Mouse (Mus musculus): ENCODE measurements around the gene 1700056E22Rik. TPM values are rescaled to one million over a fixed set of nuclear protein-coding genes. Genes with fewer than 3 reads are reported as not detected.

Gene 1700056E22Rik
- polyA plus RNA-seq, 1 experiment from 2014 or later = 1.8 TPM

DNA sequence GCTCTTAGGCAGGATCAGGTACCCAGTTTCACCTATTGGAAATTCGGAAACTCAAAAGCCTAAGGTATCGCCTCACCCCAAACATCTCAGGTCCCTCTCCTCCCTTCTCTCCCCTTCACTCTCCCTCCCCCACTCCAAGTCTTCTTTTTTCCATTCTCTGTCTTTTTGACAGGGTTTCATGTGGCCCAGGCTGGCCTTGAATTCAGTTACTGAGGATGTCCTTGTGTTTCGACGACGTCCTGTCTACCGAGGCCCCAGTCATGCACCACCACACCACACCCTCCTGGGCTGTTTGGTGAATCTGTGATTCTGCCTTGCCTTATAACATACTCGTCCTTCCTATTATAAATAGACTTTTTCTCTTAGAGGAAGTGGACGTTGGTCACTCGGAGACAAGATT lies 13.7 kb upstream of the 1700056E22Rik start:
- 88% methylated on average over 9 of the region's 9 CpGs for WGBS
- no peak for ATAC-seq (ENCODE audit: low FRiP score, low read depth)

DNA sequence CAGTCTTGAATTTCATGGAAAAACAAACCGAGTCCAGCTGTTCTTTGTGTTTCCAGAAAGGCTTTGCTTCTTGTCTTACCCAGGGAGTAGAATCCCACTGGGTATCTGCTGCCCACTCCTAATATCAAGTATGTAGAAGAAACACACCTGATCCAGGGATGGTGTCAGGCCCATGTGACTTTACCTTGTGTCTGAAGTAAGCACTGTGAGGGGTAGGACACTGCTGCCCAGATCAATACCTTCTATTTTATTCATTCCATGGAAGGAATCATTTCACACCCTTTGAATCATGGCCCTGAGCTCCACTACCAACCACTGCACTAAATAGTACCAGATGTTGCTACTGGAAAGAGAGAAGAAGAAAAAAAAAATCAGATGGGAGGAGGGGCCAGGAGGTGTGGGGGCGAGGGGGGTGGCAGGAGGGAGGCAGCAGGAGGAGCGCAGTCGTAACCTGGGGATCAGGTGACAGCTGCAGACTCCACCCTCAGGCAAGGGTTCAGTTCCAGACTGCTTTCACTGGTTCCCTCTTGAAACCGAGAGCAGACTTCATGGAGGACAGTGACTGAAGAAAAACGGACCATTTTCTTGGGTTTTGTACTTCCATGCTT lies 12.1 kb upstream of the 1700056E22Rik start:
- Histone ChIP-seq H3K9ac (no peak overlapping the region), H3K36me3 (no peaks in the 10 kb centered on the region), H3K9me3 (no peaks in the 10 kb centered on the region), H3K27me3 (no peaks in the 10 kb centered on the region), H3K27ac (no peak overlapping the region; the same call in 1 of the 2 replicates), H3K4me1 (peaks cover 36% of the 10 kb centered on the region), H3K4me2 (replicated peaks) (0 out of 2 replicates have a peak overlapping the region, but pooled peaks have one; percentile 9), H3K4me3 (no peak overlapping the region)
- 9% methylated on average over 6 of the region's 6 CpGs for WGBS
- peak; percentile 67; the same call in 1 of the 2 replicates for ATAC-seq (ENCODE audit: low FRiP score, low read depth)

More for the DNA sequence above, 13.7 kb upstream of the 1700056E22Rik start:
- Histone ChIP-seq H3K4me1 (peaks cover 29% of the 10 kb centered on the region), H3K4me2 (replicated peaks) (no peak overlapping the region), H3K4me3 (no peak overlapping the region), H3K27ac (no peak overlapping the region), H3K36me3 (no peaks in the 10 kb centered on the region), H3K27me3 (no peaks in the 10 kb centered on the region), H3K9me3 (no peaks in the 10 kb centered on the region), H3K9ac (no peak overlapping the region)

DNA sequence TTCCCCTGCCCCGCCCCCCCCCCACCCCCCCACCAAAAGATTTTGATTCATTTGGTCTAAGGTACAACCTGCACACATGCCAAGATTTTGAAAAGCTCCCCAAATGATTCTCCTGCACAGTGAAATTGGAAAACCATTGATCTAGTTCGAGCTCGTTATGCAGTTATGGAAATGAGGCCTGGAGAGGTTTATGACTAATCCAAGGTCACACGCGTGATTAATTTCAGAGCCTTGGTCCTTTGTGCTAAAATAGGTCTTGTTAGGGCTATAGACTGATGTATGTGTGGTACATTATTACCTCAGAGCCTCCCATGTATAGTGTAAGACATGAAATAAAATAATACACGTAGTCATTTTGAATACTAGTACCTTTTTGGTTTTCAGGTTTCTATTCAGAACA lies 9.3 kb upstream of the 1700056E22Rik start:
- Histone ChIP-seq H3K4me2 (replicated peaks) (no peak overlapping the region), H3K27ac (no peak overlapping the region), H3K4me1 (peaks cover 37% of the 10 kb centered on the region), H3K9ac (no peak overlapping the region), H3K4me3 (no peak overlapping the region), H3K27me3 (no peaks in the 10 kb centered on the region), H3K9me3 (no peaks in the 10 kb centered on the region), H3K36me3 (no peaks in the 10 kb centered on the region)
- 73% methylated on average over 6 of the region's 6 CpGs for WGBS
- ATAC-seq (ENCODE audit: low FRiP score, low read depth) = no peak

DNA sequence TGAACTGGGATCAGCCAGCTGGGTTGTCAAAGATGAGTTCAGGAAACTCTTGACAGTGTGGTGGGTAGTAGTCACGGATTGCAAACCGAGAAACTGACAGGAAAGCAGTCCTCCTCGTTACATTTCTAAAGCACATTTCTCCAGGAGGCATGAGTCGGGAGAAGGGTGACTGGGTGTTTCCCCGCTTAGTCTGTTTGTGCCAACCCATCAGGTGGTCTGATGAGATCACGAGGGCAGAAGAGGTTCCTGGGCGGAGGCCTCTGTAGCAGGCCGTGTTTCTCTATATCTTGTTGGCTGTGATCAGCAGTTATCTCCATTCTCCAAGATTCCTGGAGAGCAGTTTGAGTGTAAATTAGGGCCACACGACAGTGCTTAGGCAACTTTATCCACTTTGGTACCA lies 8.6 kb upstream of the 1700056E22Rik start:
- WGBS = 83% methylated on average over 9 of the region's 9 CpGs
- H3K27ac ChIP-seq = no peak overlapping the region
- peaks cover 4% of the 10 kb centered on the region; the same call in 1 of the 2 replicates for H3K36me3 ChIP-seq
- no peaks in the 10 kb centered on the region for H3K9me3 ChIP-seq
- H3K4me3 ChIP-seq = no peak overlapping the region
- no peak for ATAC-seq (ENCODE audit: low FRiP score, low read depth)
- no peaks in the 10 kb centered on the region for H3K27me3 ChIP-seq
- no peak overlapping the region for H3K9ac ChIP-seq
- H3K4me1 ChIP-seq = peaks cover 37% of the 10 kb centered on the region
- no peak overlapping the region for H3K4me2 ChIP-seq (replicated peaks)

DNA sequence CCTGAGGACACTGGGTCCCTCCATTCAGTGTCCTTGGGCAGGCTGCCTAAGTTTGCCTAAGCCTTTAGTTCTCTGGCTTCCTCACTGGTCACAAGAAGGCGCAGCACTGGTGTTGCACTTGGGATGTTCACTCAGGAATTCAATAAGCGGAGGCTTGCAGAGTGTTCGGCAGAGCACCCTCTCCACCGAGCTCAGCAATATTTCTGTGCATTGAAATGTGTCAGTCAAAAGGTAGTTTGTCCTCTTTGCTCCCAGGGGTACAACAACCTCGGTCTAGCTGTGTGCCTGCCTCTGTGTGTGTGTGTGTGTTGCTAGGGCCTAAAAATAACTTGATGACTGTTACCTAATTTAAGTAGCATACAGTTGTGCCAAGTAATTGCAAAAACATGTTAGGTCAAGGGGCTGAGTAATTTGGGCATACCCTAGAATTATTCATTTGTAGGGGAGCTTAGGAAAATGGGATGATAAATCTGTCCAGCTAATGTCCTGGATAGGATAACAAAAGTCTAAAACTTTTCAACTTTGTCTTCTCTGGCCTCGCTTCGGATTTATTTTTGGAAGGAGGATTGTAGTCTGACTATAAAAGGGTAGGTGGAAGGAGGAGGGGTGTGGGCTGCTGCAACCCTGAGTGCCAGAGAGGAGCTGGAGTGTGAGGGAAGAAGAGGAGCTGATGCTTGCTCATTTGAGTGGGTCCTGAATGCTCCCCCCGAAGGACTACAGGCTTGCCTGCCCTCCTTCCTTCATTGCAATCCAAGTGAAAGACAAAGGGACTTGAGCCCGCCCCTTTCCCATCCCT lies 7.9 kb upstream of the 1700056E22Rik start:
- H3K27ac ChIP-seq = 0 out of 2 replicates have a peak overlapping the region, but pooled peaks have one; percentile 39
- no peak overlapping the region for H3K4me3 ChIP-seq
- peak overlapping the region; percentile 34 for H3K4me2 ChIP-seq (replicated peaks)
- H3K9ac ChIP-seq = peak overlapping the region; percentile 31; the same call in 1 of the 2 replicates
- H3K9me3 ChIP-seq = no peaks in the 10 kb centered on the region
- no peaks in the 10 kb centered on the region for H3K27me3 ChIP-seq
- no peak for ATAC-seq (ENCODE audit: low FRiP score, low read depth)
- 51% methylated on average over 9 of the region's 9 CpGs for WGBS
- H3K4me1 ChIP-seq = peaks cover 37% of the 10 kb centered on the region
- peaks cover 10% of the 10 kb centered on the region for H3K36me3 ChIP-seq

DNA sequence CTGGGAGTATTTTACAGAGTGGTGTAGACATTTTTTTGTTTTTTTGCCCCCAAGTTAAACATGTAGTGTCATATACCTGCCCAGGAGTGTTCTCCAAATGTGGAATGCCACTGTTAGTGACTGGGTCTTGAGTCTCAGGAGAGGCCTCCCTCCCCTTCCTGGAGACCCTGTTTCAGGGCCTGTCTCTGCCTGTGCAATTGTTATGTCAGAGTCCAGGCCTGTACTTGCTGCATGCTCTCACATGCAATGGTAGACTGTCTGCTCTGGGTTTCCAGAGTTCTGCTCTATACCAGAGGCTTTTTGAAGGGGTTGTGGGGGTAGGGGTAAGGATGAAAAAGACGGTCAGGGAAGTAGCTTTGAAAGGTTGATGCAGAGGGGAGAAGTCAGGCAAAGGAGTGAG lies 6.8 kb upstream of the 1700056E22Rik start:
- no peaks in the 10 kb centered on the region for H3K9me3 ChIP-seq
- H3K4me2 ChIP-seq (replicated peaks) = peak overlapping the region; percentile 41
- peaks cover 34% of the 10 kb centered on the region for H3K4me1 ChIP-seq
- whole genome bisulfite sequencing = 87% methylated on average over 1 of the region's 1 CpGs
- no peaks in the 10 kb centered on the region for H3K27me3 ChIP-seq
- H3K27ac ChIP-seq = no peak overlapping the region; the same call in 1 of the 2 replicates
- H3K4me3 ChIP-seq = no peak overlapping the region
- H3K36me3 ChIP-seq = peaks cover 13% of the 10 kb centered on the region
- no peak overlapping the region for H3K9ac ChIP-seq
- ATAC-seq (ENCODE audit: low FRiP score, low read depth) = no peak

DNA sequence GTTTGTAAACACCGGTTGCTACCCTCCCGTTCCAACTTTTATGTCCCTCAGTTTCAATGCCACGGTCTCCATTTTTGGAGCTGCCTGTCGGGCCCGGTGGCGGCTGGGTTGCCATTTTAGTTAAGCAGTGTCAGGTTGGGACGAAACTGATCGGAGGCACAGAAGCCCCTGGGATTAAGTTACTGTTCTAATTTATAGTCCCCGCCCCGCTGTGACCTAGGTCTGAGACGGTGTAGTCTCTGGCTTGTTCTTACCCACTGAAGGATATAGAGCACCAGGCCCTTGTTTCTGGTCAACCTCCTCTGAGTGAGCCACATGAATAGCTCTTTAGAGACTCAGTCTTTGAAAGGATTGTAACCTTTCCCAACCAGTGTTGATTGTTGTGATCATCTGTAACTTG lies 6.1 kb upstream of the 1700056E22Rik start:
- Histone ChIP-seq H3K27ac (no peak overlapping the region), H3K4me2 (replicated peaks) (peak overlapping the region; percentile 25; the same call in 1 of the 2 replicates), H3K36me3 (peaks cover 13% of the 10 kb centered on the region), H3K27me3 (no peaks in the 10 kb centered on the region), H3K4me3 (no peak overlapping the region), H3K9ac (no peak overlapping the region), H3K4me1 (peaks cover 34% of the 10 kb centered on the region), H3K9me3 (no peaks in the 10 kb centered on the region)
- 72% methylated on average over 11 of the region's 11 CpGs for WGBS
- ATAC-seq (ENCODE audit: low FRiP score, low read depth) = no peak

DNA sequence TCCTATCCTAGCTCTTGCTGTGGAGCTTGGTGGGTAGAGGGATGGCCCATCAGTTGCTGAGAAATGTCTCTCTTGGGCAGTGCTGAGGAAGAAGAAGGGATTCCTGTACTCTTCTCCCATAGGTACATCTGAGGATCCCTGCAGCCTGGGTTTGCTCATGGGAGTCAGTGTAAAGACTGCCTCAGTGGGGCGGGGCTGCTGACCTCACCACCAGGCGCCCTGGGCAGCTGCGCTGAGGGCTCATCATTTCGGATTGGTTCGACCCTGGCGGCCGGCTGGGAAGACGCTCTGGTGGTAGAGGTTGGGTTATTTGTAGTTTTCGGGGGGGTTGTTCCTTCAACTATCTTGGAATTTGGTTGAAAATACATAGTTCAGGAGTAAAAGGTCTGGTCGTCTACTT lies 5.2 kb upstream of the 1700056E22Rik start:
- no peak overlapping the region for H3K4me3 ChIP-seq
- 93% methylated on average over 10 of the region's 10 CpGs for WGBS
- peaks cover 13% of the 10 kb centered on the region for H3K36me3 ChIP-seq
- no peaks in the 10 kb centered on the region for H3K9me3 ChIP-seq
- H3K4me2 ChIP-seq (replicated peaks) = no peak overlapping the region
- no peak overlapping the region for H3K27ac ChIP-seq
- no peak overlapping the region for H3K9ac ChIP-seq
- H3K4me1 ChIP-seq = peaks cover 34% of the 10 kb centered on the region
- no peaks in the 10 kb centered on the region for H3K27me3 ChIP-seq
- no peak for ATAC-seq (ENCODE audit: low FRiP score, low read depth)

DNA sequence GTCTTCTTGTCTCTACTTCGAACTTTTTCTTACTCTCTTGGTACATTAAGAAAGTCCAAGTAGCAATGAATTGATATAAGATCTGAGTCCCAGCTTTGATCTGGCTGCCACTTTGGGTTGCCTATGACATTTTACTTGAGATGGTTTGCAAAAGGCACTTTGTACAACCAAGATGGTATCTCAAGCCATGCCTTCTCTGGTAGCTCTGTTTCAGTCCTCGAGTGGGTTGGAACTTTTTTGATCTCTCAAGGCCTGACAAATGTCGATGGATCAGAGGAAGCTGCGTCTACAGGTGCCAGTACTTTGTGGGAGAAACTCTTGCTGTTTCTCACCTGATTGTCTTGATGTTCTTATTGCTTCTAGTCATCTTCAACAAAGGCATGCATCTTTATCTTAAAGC lies 3.7 kb upstream of the 1700056E22Rik start:
- WGBS = 83% methylated on average over 4 of the region's 4 CpGs
- H3K4me3 ChIP-seq = no peak overlapping the region
- no peak overlapping the region for H3K27ac ChIP-seq
- no peaks in the 10 kb centered on the region for H3K27me3 ChIP-seq
- ATAC-seq (ENCODE audit: low FRiP score, low read depth) = no peak
- H3K9me3 ChIP-seq = no peaks in the 10 kb centered on the region
- peaks cover 35% of the 10 kb centered on the region for H3K4me1 ChIP-seq
- H3K9ac ChIP-seq = no peak overlapping the region
- peaks cover 13% of the 10 kb centered on the region for H3K36me3 ChIP-seq
- H3K4me2 ChIP-seq (replicated peaks) = no peak overlapping the region; the same call in 1 of the 2 replicates

DNA sequence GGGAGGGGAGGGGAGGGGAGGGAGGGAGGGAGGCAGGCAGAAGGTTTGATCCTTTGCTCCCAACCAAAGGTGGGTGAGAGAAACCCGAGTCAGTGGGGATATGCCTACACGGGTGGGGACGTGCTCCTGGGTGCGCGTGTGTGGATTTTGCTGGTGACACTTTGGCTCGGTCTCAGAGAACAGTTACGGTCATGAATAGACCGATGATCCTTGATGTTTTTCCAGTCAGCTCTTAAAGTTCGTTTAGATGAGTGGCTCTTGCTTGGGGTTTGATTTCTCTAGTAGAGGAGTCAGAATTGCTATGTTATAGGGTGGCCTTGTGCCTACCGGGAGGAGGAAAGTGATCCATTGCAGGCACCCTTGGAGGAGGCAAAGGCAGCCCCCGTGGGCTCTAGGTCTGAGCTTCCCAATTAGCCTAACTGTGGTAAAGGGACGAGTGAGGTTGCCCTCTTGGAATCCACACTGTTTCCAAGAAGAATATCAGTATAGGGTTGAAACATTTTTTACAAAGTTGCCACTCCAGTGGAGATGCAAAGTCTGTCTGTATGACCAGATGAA lies 1.3 kb upstream of the 1700056E22Rik start:
- ATAC-seq (ENCODE audit: low FRiP score, low read depth) = no peak
- Histone ChIP-seq H3K27me3 (0 out of 2 replicates have a peak, but pooled peaks cover 5% of the 10 kb centered on the region), H3K4me3 (peak overlapping the region; percentile 71)

DNA sequence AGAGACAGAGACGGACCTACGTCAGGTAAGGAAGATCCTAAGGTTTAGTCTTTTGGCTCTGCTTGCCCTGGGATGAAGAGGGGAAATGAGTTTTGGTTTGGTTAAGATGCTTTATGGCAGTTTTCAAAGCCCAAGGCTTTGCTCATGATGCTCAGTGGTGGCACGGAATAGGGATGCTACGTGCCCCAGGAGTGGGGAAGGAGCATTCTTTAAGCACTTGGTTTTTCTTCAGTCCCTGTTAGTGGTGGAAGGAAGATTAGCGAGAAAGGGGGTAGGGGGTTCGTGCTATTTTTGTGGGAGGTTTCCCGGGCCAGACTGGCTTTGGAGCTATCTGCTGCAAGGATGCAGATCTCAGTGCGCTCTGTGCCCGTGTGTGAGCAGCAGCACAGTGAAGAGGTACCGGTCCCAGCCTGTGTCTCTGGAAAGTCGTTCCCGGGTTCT lies 660 bp upstream of the 1700056E22Rik start:
- peaks cover 20% of the 10 kb centered on the region for H3K4me1 ChIP-seq
- under 1% methylated on average over 12 of the region's 12 CpGs for WGBS
- peak overlapping the region; percentile 71 for H3K4me3 ChIP-seq
- no peak overlapping the region; the same call in 1 of the 2 replicates for H3K27ac ChIP-seq
- 0 out of 2 replicates have a peak, but pooled peaks cover 5% of the 10 kb centered on the region for H3K27me3 ChIP-seq
- no peak for ATAC-seq (ENCODE audit: low FRiP score, low read depth)
- peak overlapping the region; percentile 70 for H3K9ac ChIP-seq
- H3K4me2 ChIP-seq (replicated peaks) = peak overlapping the region; percentile 85
- H3K36me3 ChIP-seq = peaks cover 13% of the 10 kb centered on the region
- H3K9me3 ChIP-seq = no peaks in the 10 kb centered on the region

More for the DNA sequence above, 1.3 kb upstream of the 1700056E22Rik start:
- 7% methylated on average over 12 of the region's 12 CpGs for WGBS
- Histone ChIP-seq H3K9ac (peak overlapping the region; percentile 39), H3K4me1 (peaks cover 23% of the 10 kb centered on the region), H3K36me3 (peaks cover 13% of the 10 kb centered on the region), H3K4me2 (replicated peaks) (peak overlapping the region; percentile 85), H3K27ac (no peak overlapping the region), H3K9me3 (no peaks in the 10 kb centered on the region)
